Mouse (Mus musculus) frontal cortex, adult 2 months (tissue): ENCODE data around the gene Usp46. TPM values are rescaled to one million over a fixed set of nuclear protein-coding genes. Genes with fewer than 3 reads are reported as not detected.

ENCODE experiments used
- DNase-seq, 2 experiments: peaks; one replicate each; pipeline ENCODE4 v3.0.0; 2022; ENCODE audit warnings: low spot score in 1 of 2; ENCODE audit errors: extremely low spot score in 1 of 2
- polyA plus RNA-seq: library from polyadenylated mRNA; depleted of rRNA; stranded (reverse); fragments of >200 nt; gene quantifications from 2 replicates; pipeline ENCODE4 v1.2.3, GENCODE M21; 2012; rRNA removed

Gene Usp46
- polyA plus RNA-seq: 77.2 and 80.6 TPM in 2 replicates

GRCm38 (mm10) chr5:74067831-74068713 is at the start of gene Usp46:
Gene Usp46 (minus strand): TSS chr5:74068431.
- peak in 1 of 2 experiments; percentile 70 for DNase-seq

- no peak for DNase-seq
Observed at GRCm38 (mm10) chr5:74113961-74114689, 45.9 kb upstream of the Usp46 start.

GRCm38 (mm10) chr5:74105445-74105844 is 37.2 kb upstream of the Usp46 start:
- DNase-seq: no peak

- peak in 1 of 2 experiments; percentile 45 for DNase-seq
Observed at GRCm38 (mm10) chr5:74101761-74102160, 33.5 kb upstream of the Usp46 start.

- no peak for DNase-seq
Observed at GRCm38 (mm10) chr5:74099046-74099445, 30.8 kb upstream of the Usp46 start.

- no peak for DNase-seq
Observed at GRCm38 (mm10) chr5:74097854-74098220, 29.6 kb upstream of the Usp46 start.

GRCm38 (mm10) chr5:74097116-74097853 is 29.1 kb upstream of the Usp46 start:
- no peak for DNase-seq

GRCm38 (mm10) chr5:74096060-74096459 is 27.8 kb upstream of the Usp46 start:
- DNase-seq: no peak

- no peak for DNase-seq
Observed at GRCm38 (mm10) chr5:74095611-74096010, 27.4 kb upstream of the Usp46 start.

GRCm38 (mm10) chr5:74094841-74095437 is 26.7 kb upstream of the Usp46 start:
- DNase-seq: no peak

GRCm38 (mm10) chr5:74093556-74094428 is 25.6 kb upstream of the Usp46 start:
- no peak for DNase-seq

GRCm38 (mm10) chr5:74092833-74093555 is 24.8 kb upstream of the Usp46 start:
- DNase-seq: peak; percentile 95 to 96

- DNase-seq: no peak
Observed at GRCm38 (mm10) chr5:74092481-74092832, 24.2 kb upstream of the Usp46 start.

GRCm38 (mm10) chr5:74089643-74090042 is 21.4 kb upstream of the Usp46 start:
- no peak for DNase-seq

GRCm38 (mm10) chr5:74081756-74082155 is 13.5 kb upstream of the Usp46 start:
- no peak for DNase-seq

GRCm38 (mm10) chr5:74078861-74079615 is 10.8 kb upstream of the Usp46 start:
- DNase-seq: no peak

GRCm38 (mm10) chr5:74078400-74078799 is 10.2 kb upstream of the Usp46 start:
- DNase-seq: no peak

GRCm38 (mm10) chr5:74077959-74078358 is 9.7 kb upstream of the Usp46 start:
- DNase-seq: no peak
